Mouse (Mus musculus) erythroblast, embryonic 14.5 days (primary cell): ENCODE data around the gene Prkg1. TPM values are rescaled to one million over a fixed set of nuclear protein-coding genes. Genes with fewer than 3 reads are reported as not detected.

Experiments
- H3K27me3 ChIP-seq: 2 replicates; pipeline ENCODE4 v1.6.1; 2012; ENCODE audit warnings: inconsistent platforms; ENCODE audit not compliant: control insufficient read depth
- H3K36me3 ChIP-seq: 2 replicates; pipeline ENCODE4 v1.6.1; 2012; ENCODE audit warnings: mild to moderate bottlenecking, inconsistent platforms; ENCODE audit not compliant: control insufficient read depth
- H3K4me1 ChIP-seq: 2 replicates; pipeline ENCODE4 v1.6.1; 2012; ENCODE audit warnings: inconsistent platforms; ENCODE audit not compliant: control insufficient read depth
- H3K4me3 ChIP-seq: replicated peaks from 2 replicates; pipeline ENCODE3; 2012; ENCODE audit warnings: moderate library complexity, mild to moderate bottlenecking, inconsistent platforms
- H3K9me3 ChIP-seq: 2 replicates; pipeline ENCODE4 v1.6.1; 2012; ENCODE audit warnings: low read length, inconsistent platforms, mixed read lengths; ENCODE audit not compliant: control insufficient read depth
- GATA1 ChIP-seq: IDR thresholded peaks from 2 replicates; pipeline ENCODE4 v1.6.1; 2012; ENCODE audit warnings: low read length, inconsistent platforms, mixed read lengths
- TAL1 ChIP-seq: IDR thresholded peaks from 3 replicates; pipeline ENCODE4 v1.6.1; 2012; ENCODE audit warnings: low read length, inconsistent platforms, mixed read lengths
- polyA plus RNA-seq: library from polyadenylated mRNA; stranded (reverse); fragments of >175 nt; gene quantifications from 2 replicates; pipeline ENCODE4 v1.2.3, GENCODE M21; 2012

Gene Prkg1
- polyA plus RNA-seq, 1 experiment = not detected

DNA sequence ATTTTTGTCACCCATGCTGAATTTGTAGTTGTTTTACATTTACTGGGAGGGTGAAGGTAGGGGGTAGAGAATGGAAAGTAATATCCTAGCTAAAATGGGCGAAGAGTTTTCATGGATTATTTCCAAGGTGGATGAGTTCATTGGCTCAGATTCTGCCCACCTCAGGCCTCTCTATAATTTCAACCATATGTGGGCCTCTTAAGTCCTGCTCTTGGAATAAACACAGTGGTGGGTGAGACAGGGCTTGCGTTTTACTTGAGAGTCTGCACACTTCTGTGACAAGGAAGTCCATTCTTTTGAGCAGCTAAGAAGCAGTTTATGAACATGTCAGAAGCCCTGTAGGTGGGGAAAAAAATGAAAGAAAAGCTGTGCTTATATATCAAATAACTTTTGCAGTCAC is 250.3 kb downstream of the Prkg1 start:
- Histone ChIP-seq H3K9me3 (no peaks in the 10 kb centered on the region), H3K27me3 (no peaks in the 10 kb centered on the region), H3K4me1 (no peaks in the 10 kb centered on the region), H3K4me3 (no peak overlapping the region), H3K36me3 (no peaks in the 10 kb centered on the region)
- TF ChIP-seq TAL1 (no peak), GATA1 (no peak)

DNA sequence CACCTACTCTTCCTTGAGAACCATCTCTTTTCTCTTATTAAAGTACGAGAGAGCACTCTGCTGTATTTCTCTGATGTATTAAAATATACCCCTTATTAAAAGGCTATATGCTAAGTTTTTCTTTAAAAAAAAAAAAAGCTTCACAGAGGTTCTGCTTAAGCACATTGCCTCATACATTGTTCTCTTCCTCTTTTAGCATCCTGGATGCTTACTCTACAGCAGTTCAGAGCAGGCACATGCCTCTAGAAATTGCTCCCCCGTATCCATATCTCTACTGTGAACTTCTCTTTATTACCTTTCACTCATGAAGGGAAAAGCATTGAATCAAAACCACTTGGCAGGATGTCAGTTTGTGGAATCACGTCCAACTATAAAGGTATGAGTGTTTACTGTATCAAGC is 257.0 kb downstream of the Prkg1 start:
- Histone ChIP-seq H3K4me3 (no peak overlapping the region), H3K27me3 (no peaks in the 10 kb centered on the region), H3K9me3 (no peaks in the 10 kb centered on the region), H3K4me1 (no peaks in the 10 kb centered on the region), H3K36me3 (no peaks in the 10 kb centered on the region)
- TF ChIP-seq GATA1 (no peak), TAL1 (no peak)

DNA sequence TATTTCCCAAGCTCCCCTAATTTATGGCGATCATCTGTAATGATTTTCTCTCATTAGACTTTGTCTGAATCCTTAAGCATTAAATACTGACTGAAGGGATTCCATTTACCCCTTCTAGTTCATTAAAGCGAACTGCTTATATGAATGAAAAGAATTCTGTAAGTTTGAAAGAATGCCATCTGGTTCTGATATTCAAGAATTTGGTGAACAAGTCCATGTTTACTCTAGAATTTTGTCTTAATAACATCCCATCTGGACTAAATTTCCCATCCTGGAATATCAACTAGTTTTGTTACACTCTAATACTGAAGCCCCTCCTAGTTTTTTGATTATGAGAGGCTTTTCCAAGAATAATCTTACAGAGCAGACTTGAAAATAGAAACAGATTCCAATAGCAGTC is 258.5 kb downstream of the Prkg1 start:
- Histone ChIP-seq H3K4me1 (no peaks in the 10 kb centered on the region), H3K36me3 (no peaks in the 10 kb centered on the region), H3K9me3 (no peaks in the 10 kb centered on the region), H3K4me3 (no peak overlapping the region), H3K27me3 (no peaks in the 10 kb centered on the region)
- TF ChIP-seq GATA1 = no peak

DNA sequence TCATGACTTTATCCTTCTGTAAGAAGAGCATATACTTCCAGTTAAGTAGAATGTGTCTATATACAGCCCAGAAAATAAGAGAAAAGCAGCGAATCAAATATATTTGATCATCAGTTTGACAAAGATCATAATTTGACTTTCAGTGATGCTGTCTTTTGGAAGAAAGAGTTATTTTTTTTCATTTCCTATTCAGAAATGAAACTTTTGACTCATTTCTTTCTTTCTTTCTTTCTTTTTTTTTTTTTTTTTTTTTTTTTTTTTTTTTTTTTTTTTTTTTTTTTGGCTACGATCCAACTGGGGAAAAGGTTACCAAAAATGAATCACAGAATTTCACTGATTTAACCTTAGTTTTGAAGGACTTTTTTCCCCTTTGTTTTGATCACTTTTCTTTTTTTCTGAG is 259.8 kb downstream of the Prkg1 start:
- Histone ChIP-seq H3K27me3 (no peaks in the 10 kb centered on the region), H3K9me3 (no peaks in the 10 kb centered on the region), H3K36me3 (no peaks in the 10 kb centered on the region), H3K4me1 (no peaks in the 10 kb centered on the region), H3K4me3 (no peak overlapping the region)
- TF ChIP-seq GATA1 (no peak), TAL1 (no peak)

DNA sequence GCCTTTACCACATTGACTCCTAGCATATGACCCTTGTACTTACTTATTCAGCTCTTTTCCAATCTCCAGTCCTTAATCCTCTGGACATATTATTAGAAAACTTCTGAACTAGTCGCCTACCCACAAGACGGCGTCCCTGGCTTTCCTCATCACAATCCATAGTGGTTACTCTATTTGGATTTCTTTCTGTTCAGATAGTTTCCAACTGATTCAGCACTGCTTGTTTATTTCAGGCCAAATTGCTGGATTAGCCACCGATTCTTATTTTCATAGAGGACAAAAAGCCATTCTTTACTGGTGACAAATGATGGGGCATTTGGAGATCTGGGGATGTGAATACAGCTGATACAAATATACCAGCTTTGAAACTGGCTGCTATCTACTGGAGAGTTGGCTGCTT is 267.4 kb downstream of the Prkg1 start:
- no peaks in the 10 kb centered on the region for H3K36me3 ChIP-seq
- H3K9me3 ChIP-seq = no peaks in the 10 kb centered on the region
- no peaks in the 10 kb centered on the region for H3K27me3 ChIP-seq
- no peak for TF ChIP-seq TAL1
- TF ChIP-seq GATA1 = no peak
- H3K4me3 ChIP-seq = no peak overlapping the region
- no peaks in the 10 kb centered on the region for H3K4me1 ChIP-seq

DNA sequence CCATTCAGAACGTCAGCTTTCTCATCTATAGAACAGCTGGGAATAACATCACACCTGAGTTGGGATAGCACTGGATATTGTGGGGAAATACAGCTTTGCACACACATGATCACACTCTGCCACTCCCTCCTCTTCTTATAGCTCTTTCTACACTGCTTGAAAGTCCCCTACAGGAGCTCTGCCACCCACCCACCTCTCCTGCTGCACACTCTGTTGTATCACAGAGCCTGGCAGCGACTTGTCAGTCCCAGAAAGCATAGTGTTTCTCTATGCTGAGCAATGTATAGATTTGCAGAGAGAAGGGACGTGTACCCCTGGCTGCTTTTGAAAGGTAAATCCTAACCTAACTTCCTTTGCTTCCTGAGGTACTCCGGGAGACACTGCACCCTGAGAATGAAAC is 275.2 kb downstream of the Prkg1 start:
- TF ChIP-seq GATA1 (no peak), TAL1 (no peak)
- Histone ChIP-seq H3K36me3 (no peaks in the 10 kb centered on the region), H3K9me3 (no peaks in the 10 kb centered on the region), H3K4me3 (no peak overlapping the region), H3K27me3 (no peaks in the 10 kb centered on the region), H3K4me1 (no peaks in the 10 kb centered on the region)

DNA sequence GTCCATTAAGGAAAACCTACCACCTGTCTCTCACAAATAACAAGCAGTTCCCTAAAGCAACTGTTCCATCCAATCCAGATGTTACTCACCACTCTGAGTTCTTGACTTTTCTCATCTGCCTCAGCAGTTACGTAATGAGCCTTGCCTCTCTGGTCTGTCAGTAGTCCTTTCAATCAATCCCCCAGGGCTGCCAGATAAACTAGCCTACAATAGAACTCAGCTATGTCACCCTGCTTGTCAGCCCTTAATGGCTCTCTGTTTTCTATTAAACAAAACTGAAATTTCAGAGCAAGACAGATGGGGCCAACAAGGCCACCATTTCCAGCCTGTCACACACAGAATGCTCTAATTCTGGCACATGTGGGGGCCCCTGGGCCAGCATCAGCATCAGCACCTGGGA is 293.1 kb downstream of the Prkg1 start:
- Histone ChIP-seq H3K4me1 (no peaks in the 10 kb centered on the region), H3K9me3 (no peaks in the 10 kb centered on the region), H3K4me3 (no peak overlapping the region), H3K36me3 (no peaks in the 10 kb centered on the region), H3K27me3 (no peaks in the 10 kb centered on the region)
- TF ChIP-seq GATA1 = no peak
- no peak for TF ChIP-seq TAL1

DNA sequence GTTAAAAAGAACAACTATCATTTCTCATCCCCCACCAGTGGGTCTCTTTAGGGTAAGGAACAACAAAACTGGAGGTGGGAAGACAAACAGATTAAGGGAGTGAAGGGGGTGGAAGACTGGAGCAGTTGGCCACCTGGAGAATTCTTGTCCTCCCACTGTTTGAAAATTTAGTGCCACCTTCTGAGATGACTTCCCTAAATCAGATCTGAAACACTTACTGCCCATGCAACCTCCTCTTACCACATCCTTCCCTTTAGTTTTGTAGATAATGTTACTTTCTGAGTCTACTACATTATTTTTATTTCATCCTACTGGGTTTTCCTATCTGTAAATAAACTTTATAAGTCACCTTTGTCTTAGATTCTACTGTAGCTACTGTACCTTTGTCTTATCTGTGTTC is 304.6 kb downstream of the Prkg1 start:
- H3K4me3 ChIP-seq = no peak overlapping the region
- no peak for TF ChIP-seq GATA1
- no peak for TF ChIP-seq TAL1
- no peaks in the 10 kb centered on the region for H3K27me3 ChIP-seq
- H3K36me3 ChIP-seq = no peaks in the 10 kb centered on the region
- H3K9me3 ChIP-seq = no peaks in the 10 kb centered on the region
- H3K4me1 ChIP-seq = no peaks in the 10 kb centered on the region

DNA sequence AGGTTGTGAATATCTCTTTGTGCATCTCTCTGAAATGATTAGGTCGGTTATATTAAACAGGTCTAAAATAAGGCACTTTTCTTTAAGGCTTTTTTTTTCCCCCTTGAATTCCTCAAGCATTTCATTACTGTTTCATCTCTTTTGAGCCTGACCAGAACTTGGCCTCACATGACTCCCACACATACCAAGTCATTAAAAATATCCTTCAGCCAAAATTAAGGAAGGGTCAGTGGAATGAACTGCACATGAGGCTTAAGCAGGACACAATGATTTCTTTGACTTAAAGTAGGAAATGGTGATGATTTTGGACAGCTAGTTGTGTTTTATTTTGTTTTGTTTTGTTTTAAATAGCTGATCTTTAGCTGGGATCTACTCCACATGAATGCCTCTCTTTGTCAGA is 320.7 kb downstream of the Prkg1 start:
- Histone ChIP-seq H3K27me3 (no peaks in the 10 kb centered on the region), H3K9me3 (no peaks in the 10 kb centered on the region), H3K4me1 (no peaks in the 10 kb centered on the region), H3K36me3 (no peaks in the 10 kb centered on the region), H3K4me3 (no peak overlapping the region)
- no peak for TF ChIP-seq GATA1
- TF ChIP-seq TAL1 = no peak

DNA sequence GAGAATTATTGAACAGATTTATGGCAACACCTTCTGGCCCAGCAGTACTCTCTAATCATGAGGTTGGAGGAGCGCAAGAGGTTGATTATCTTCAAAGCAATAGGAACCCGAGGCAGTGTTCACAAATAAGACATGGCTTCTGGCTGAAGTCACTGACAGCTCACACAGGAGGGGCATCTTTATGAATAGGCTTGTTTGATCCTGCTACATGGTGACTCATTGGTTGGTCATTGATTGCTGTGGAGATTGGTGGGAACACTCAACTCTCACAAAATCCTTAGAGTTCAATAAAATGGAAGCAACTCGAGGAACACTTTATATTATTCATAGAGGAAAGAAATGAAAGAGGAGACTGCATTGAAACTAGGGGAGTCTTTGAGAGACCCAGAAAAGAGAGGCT is 322.5 kb downstream of the Prkg1 start:
- Histone ChIP-seq H3K4me3 (no peak overlapping the region), H3K27me3 (no peaks in the 10 kb centered on the region), H3K36me3 (no peaks in the 10 kb centered on the region), H3K9me3 (no peaks in the 10 kb centered on the region), H3K4me1 (no peaks in the 10 kb centered on the region)
- TF ChIP-seq GATA1 = no peak
- TF ChIP-seq TAL1 = no peak
